8 mouse cellular contexts compared by ENCODE assay signal in the genomic region with DNA sequence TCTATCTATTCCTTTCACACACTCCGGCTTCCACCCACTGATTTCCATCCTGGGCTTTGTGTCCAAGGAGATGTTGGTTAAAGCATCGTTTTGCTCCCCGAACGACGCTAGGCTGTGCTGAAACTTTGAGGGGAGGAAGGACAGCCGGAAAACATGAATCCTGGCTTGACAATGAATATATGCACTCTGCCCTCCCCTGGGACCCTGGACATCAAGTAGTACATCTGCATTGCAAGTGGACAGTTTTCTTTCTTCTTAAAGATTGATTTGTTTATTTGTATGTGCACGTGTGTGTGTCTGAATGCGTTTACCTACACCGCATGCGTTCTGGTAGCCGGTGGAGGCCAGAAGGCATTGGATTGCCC. TPM values are rescaled to one million over a fixed set of nuclear protein-coding genes. Genes with fewer than 3 reads are reported as not detected.
DNase-seq lines count a peak whose midpoint lies in the region; ATAC-seq and TF ChIP-seq lines count a peak whose summit lies in the region.

No protein-coding gene starts in this region.

- H3K9ac ChIP-seq in heart, embryonic 12.5 days, result peak overlapping the region; percentile 29; the same call in 1 of the 2 replicates
- no peak overlapping the region for H3K9ac ChIP-seq in limb, embryonic 14.5 days (ENCODE audit: low read depth, low read length, severe bottlenecking)
- H3K9ac ChIP-seq in stomach, embryonic 16.5 days (ENCODE audit: low read length), result peak overlapping the region; percentile 50; the same call in 1 of the 2 replicates

- no peak for TF ChIP-seq POLR2A in testis, adult 2 months (IDR thresholded peaks at IDR 0.05; ENCODE audit: control insufficient read depth, low read depth, low read length)
- TF ChIP-seq POLR2A in limb, embryonic 14.5 days (IDR thresholded peaks at IDR 0.05; ENCODE audit: borderline replicate concordance, extremely low read depth, insufficient read depth, insufficient read length), result no peak

- H3K9me3 ChIP-seq in heart, embryonic 12.5 days (replicated peaks), result no peaks in the 10 kb centered on the region
- no peaks in the 10 kb centered on the region for H3K9me3 ChIP-seq in limb, embryonic 14.5 days (ENCODE audit: control insufficient read depth, low read length)
- no peaks in the 10 kb centered on the region for H3K9me3 ChIP-seq in stomach, embryonic 16.5 days (replicated peaks; ENCODE audit: control insufficient read depth, low read length)

- H3K27ac ChIP-seq in heart, embryonic 12.5 days (ENCODE audit: poor library complexity, severe bottlenecking), result peak overlapping the region; percentile 84
- peak overlapping the region; percentile 89 for H3K27ac ChIP-seq in testis, adult 2 months (ENCODE audit: control insufficient read depth, insufficient read depth, low read depth, low read length)
- H3K27ac ChIP-seq in limb, embryonic 14.5 days (replicated peaks; ENCODE audit: low read depth, low read length), result peak overlapping the region; percentile 88
- H3K27ac ChIP-seq in stomach, embryonic 16.5 days (ENCODE audit: low read length), result peak overlapping the region; percentile 92

- H3K27me3 ChIP-seq in heart, embryonic 12.5 days (replicated peaks), result no peaks in the 10 kb centered on the region
- H3K27me3 ChIP-seq in testis, adult 2 months (ENCODE audit: control insufficient read depth, insufficient read depth, low read length), result no peaks in the 10 kb centered on the region
- H3K27me3 ChIP-seq in limb, embryonic 14.5 days (ENCODE audit: control insufficient read depth, insufficient read depth, low read length), result no peaks in the 10 kb centered on the region
- H3K27me3 ChIP-seq in stomach, embryonic 16.5 days (ENCODE audit: control insufficient read depth, insufficient read depth, low read length), result no peaks in the 10 kb centered on the region

- no peak overlapping the region for H3K4me3 ChIP-seq in heart, embryonic 12.5 days
- H3K4me3 ChIP-seq in testis, adult 2 months (ENCODE audit: control insufficient read depth, low read depth, low read length), result no peak overlapping the region
- H3K4me3 ChIP-seq in limb, embryonic 14.5 days (replicated peaks; ENCODE audit: low read length), result no peak overlapping the region
- no peak overlapping the region for H3K4me3 ChIP-seq in stomach, embryonic 16.5 days (replicated peaks; ENCODE audit: low read length)

- peak overlapping the region; percentile 17 for H3K4me2 ChIP-seq in heart, embryonic 12.5 days
- no peak overlapping the region for H3K4me2 ChIP-seq in limb, embryonic 14.5 days (replicated peaks; ENCODE audit: low read depth, low read length, severe bottlenecking)
- no peak overlapping the region for H3K4me2 ChIP-seq in stomach, embryonic 16.5 days (ENCODE audit: low read depth, low read length)

- intact Hi-C loops in heart, postnatal 14 days (cut with DNase I), result no loop called here

- ATAC-seq in heart, embryonic 12.5 days (ENCODE audit: insufficient number of reproducible peaks, low FRiP score), result no peak
- no peak for ATAC-seq in limb, embryonic 14.5 days (ENCODE audit: low FRiP score, low read depth)
- ATAC-seq in stomach, embryonic 16.5 days (ENCODE audit: insufficient read depth, low FRiP score), result no peak

- no peak for DNase-seq in heart, postnatal 14 days
- DNase-seq in testis, postnatal 10 days (ENCODE audit: low spot score), result no peak
- no peak for DNase-seq in limb, embryonic 14.5 days (ENCODE audit: low spot score)
- no peak for DNase-seq in ovary, adult 18-20 months (ENCODE audit: low spot score)
- no peak for DNase-seq in ovary, postnatal 14 days (ENCODE audit: low spot score)

- WGBS in heart, embryonic 12.5 days, result 70% methylated on average over 11 of the region's 11 CpGs
- WGBS in limb, embryonic 14.5 days, result 85% methylated on average over 11 of the region's 11 CpGs
- whole genome bisulfite sequencing in stomach, embryonic 16.5 days, result 68% methylated on average over 11 of the region's 11 CpGs

- TF ChIP-seq CTCF in testis, adult 2 months (IDR thresholded peaks at IDR 0.05; ENCODE audit: control insufficient read depth, insufficient read depth, insufficient replicate concordance, low read depth, low read length), result no peak

- H3K4me1 ChIP-seq in heart, embryonic 12.5 days (replicated peaks), result peaks cover 55% of the 10 kb centered on the region
- peaks cover 11% of the 10 kb centered on the region for H3K4me1 ChIP-seq in testis, adult 2 months (ENCODE audit: control insufficient read depth, insufficient read depth, low read length)
- peaks cover 29% of the 10 kb centered on the region for H3K4me1 ChIP-seq in limb, embryonic 14.5 days (ENCODE audit: control insufficient read depth, insufficient read depth, low read length)
- peaks cover 41% of the 10 kb centered on the region for H3K4me1 ChIP-seq in stomach, embryonic 16.5 days (ENCODE audit: control insufficient read depth, insufficient read depth, low read length)

- no peaks in the 10 kb centered on the region for H3K36me3 ChIP-seq in heart, embryonic 12.5 days
- no peaks in the 10 kb centered on the region for H3K36me3 ChIP-seq in testis, adult 2 months (ENCODE audit: control insufficient read depth, insufficient read depth, low read length)
- no peaks in the 10 kb centered on the region for H3K36me3 ChIP-seq in limb, embryonic 14.5 days (ENCODE audit: control insufficient read depth, insufficient read depth, low read length)
- no peaks in the 10 kb centered on the region for H3K36me3 ChIP-seq in stomach, embryonic 16.5 days (ENCODE audit: control insufficient read depth, insufficient read depth, low read length)

RNA-seq across cellular contexts. Expression of a gene that starts 45.1 kb away (rescaled TPM):
- polyA plus RNA-seq in heart, embryonic 12.5 days (2016; fragmentation: Nextera tagmentation; extraction: Ambion mirVana), result 38.8 and 45.0 TPM in 2 replicates
- total RNA-seq in heart, postnatal 14 days (2021), result 10 to 100 TPM; 69.4 to 81.5 TPM
- 24.4 and 31.2 TPM in 2 replicates for polyA plus RNA-seq in testis, adult 2 months (2012; rRNA removed)
- 76.0 and 110 TPM in 2 replicates for polyA plus RNA-seq in limb, embryonic 14.5 days (2012; rRNA removed)
- 111 and 123 TPM in 2 replicates for polyA plus RNA-seq in limb, embryonic 14.5 days (2014; fragmentation: Nextera tagmentation; extraction: Ambion mirVana)
- polyA plus RNA-seq in stomach, embryonic 16.5 days (2015; fragmentation: Nextera tagmentation; extraction: Ambion mirVana), result 86.6 and 93.5 TPM in 2 replicates
